Mouse (Mus musculus) bone marrow macrophage, adult 2 months (primary cell): ENCODE measurements around the gene Lenep.

Experiments
- CTCF ChIP-seq: IDR thresholded peaks from 2 replicates; pipeline ENCODE4 v1.5.1; 2012; ENCODE audit warnings: low read depth, mild to moderate bottlenecking, low read length, moderate library complexity
- POLR2A ChIP-seq: IDR thresholded peaks from 2 replicates; pipeline ENCODE4 v1.6.1; 2012; ENCODE audit warnings: mild to moderate bottlenecking, low read depth, low read length, borderline replicate concordance

GRCm38 (mm10) chr3:89436176-89437113 lies 33.9 kb upstream of the Lenep start, which contains the start of gene Pbxip1:
- TF ChIP-seq CTCF: no peak
- no peak for TF ChIP-seq POLR2A
